Mouse (Mus musculus) midbrain, embryonic 10.5 days (tissue): ENCODE measurements at regions not wholly inside any gene's neighbourhood (a gene's known extent, or its start where the extent isn't known, plus 50 kb on each side); places are given as distances from the start of the nearest gene placed in this dataset.

Source experiments
- DNase-seq: peaks from one replicate; pipeline ENCODE4 v3.0.0-alpha.2; 2017; ENCODE audit warnings: low spot score
- H3K27ac ChIP-seq: fragments of 300-500 bp; sonication (generic); replicated peaks from 2 replicates; pipeline ENCODE4 v1.5.1; 2016; ENCODE audit warnings: mild to moderate bottlenecking
- H3K27me3 ChIP-seq: fragments of 300-500 bp; sonication (generic); 2 replicates; pipeline ENCODE4 v1.6.1; 2016; ENCODE audit warnings: low read depth, mild to moderate bottlenecking; ENCODE audit not compliant: poor library complexity, severe bottlenecking
- H3K36me3 ChIP-seq: fragments of 300-500 bp; sonication (generic); 2 replicates; pipeline ENCODE4 v1.6.1; 2016; ENCODE audit warnings: mild to moderate bottlenecking, moderate library complexity
- H3K4me1 ChIP-seq: fragments of 300-500 bp; sonication (generic); 2 replicates; pipeline ENCODE4 v1.6.1; 2016
- H3K4me3 ChIP-seq: fragments of 300-500 bp; sonication (generic); 2 replicates; pipeline ENCODE4 v1.5.1; 2016; ENCODE audit warnings: mild to moderate bottlenecking, moderate library complexity
- H3K9me3 ChIP-seq: fragments of 300-500 bp; sonication (generic); replicated peaks from 2 replicates; pipeline ENCODE4 v1.6.1; 2016; ENCODE audit warnings: mild to moderate bottlenecking
- WGBS: fragments of 180-500 bp; shearing (Covaris S2); methylation state at CpG from one replicate; pipeline ENCODE4 v1.1.7; 2016; 5-methylcytosine and 5-hydroxymethylcytosine counted together

DNA sequence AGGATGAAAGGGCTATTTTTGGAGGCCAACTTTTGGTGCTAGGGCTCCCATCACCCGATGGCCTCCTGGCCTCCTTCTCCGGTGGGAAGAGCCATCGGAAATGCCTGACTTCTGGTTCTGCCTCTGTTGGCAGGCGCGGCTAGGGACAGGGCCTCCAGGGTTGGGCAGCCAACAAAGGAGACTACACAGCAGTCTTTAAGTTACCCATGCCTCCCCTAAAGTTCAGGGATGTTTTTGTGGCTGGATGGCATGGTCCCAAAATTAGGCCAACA, 86.2 kb upstream of the Ccnd1 start:
- H3K9me3 ChIP-seq = no peaks in the 10 kb centered on the region

DNA sequence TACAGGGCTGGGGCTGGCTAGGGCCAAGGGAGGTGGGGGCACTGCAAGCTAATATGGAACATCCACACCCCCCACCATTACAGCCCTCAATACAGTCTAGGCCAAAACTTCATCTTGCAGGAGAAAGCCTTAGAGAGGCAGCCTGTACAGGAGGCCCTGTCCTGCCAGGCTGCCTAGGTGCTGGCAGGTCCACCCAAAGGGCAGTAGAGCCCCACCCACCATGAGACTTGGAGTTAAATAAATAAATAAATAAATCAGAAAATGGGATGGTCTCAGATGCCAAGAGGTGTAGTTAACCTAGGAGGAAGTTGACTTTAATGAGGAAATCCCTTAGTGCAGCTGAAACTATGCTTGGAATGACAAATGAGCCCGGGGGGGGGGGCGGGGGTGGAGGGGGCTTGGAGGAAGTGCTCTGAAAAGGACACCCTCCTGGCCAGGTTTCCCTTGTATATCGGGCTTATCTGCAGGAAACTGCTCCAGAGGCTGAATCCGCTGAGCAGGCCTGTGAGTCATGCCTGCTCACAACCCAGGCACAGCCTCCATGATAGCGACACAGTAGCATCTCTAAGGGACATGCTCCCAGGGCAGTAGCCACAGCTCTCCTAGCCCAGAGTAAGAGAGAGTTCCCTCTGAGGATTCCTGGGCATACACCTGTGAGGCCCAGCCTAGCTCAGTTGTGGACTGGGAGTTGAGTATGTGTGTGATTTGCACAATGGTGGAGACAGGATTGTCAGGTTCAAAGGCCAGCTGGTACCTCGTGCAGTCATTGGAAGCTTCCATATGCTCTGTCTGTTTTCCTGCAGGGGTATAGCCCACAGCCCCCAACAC, 85.7 kb upstream of the Ccnd1 start:
- peaks cover 15% of the 10 kb centered on the region for H3K27me3 ChIP-seq

More for the DNA sequence above, 86.2 kb upstream of the Ccnd1 start:
- no peak for DNase-seq
- 90% methylated on average over 5 of the region's 5 CpGs for WGBS
- Histone ChIP-seq H3K36me3 (no peaks in the 10 kb centered on the region), H3K27me3 (peaks cover 15% of the 10 kb centered on the region), H3K27ac (no peak overlapping the region), H3K4me1 (peaks cover 21% of the 10 kb centered on the region), H3K4me3 (no peak overlapping the region)

DNA sequence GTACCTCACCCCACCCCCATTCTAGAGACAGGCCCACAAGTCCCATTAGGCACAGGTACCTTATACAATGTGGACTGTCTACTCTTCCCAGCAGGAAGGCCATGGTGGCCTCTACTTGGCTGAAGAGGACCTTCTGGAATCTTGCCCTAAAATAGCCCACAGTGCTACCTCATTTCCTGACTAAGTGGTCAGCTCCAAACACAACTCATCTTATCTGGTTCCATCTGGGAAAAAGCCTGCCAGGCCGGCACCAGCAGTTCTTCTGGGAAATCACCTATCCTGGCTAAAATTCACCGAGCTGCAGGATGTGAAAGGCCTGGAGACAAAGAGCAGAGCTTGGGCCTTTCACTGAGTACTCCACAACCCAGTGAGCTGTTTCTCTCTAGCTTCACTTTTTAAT, 84.9 kb upstream of the Ccnd1 start:
- no peak for DNase-seq
- Histone ChIP-seq H3K4me3 (no peak overlapping the region), H3K9me3 (no peaks in the 10 kb centered on the region), H3K27ac (no peak overlapping the region; the same call in 1 of the 2 replicates), H3K27me3 (peaks cover 8% of the 10 kb centered on the region), H3K36me3 (no peaks in the 10 kb centered on the region), H3K4me1 (peaks cover 8% of the 10 kb centered on the region; the same call in 1 of the 2 replicates)
- 85% methylated on average over 2 of the region's 2 CpGs for WGBS

More for the DNA sequence above, 85.7 kb upstream of the Ccnd1 start:
- no peak overlapping the region; the same call in 1 of the 2 replicates for H3K27ac ChIP-seq
- H3K9me3 ChIP-seq = no peaks in the 10 kb centered on the region
- H3K36me3 ChIP-seq = no peaks in the 10 kb centered on the region
- 58% methylated on average over 6 of the region's 6 CpGs for WGBS
- no peak for DNase-seq
- peaks cover 16% of the 10 kb centered on the region for H3K4me1 ChIP-seq
- no peak overlapping the region for H3K4me3 ChIP-seq

- DNase-seq = no peak
- WGBS = 76% methylated on average over 2 of the region's 2 CpGs
- Histone ChIP-seq H3K9me3 (no peaks in the 10 kb centered on the region), H3K27ac (no peak overlapping the region), H3K36me3 (no peaks in the 10 kb centered on the region), H3K27me3 (no peaks in the 10 kb centered on the region), H3K4me3 (no peak overlapping the region), H3K4me1 (peaks cover 19% of the 10 kb centered on the region)
Measured at GRCm38 (mm10) chr7:145019137-145019536, 79.4 kb upstream of the Ccnd1 start.

- H3K4me3 ChIP-seq = no peak overlapping the region
- no peaks in the 10 kb centered on the region for H3K36me3 ChIP-seq
- 94% methylated on average over 3 of the region's 3 CpGs for WGBS
- DNase-seq = no peak
- H3K4me1 ChIP-seq = peaks cover 19% of the 10 kb centered on the region
- H3K27me3 ChIP-seq = no peaks in the 10 kb centered on the region
- no peaks in the 10 kb centered on the region for H3K9me3 ChIP-seq
- H3K27ac ChIP-seq = no peak overlapping the region
Measured at GRCm38 (mm10) chr7:145018149-145018548, 78.4 kb upstream of the Ccnd1 start.

DNA sequence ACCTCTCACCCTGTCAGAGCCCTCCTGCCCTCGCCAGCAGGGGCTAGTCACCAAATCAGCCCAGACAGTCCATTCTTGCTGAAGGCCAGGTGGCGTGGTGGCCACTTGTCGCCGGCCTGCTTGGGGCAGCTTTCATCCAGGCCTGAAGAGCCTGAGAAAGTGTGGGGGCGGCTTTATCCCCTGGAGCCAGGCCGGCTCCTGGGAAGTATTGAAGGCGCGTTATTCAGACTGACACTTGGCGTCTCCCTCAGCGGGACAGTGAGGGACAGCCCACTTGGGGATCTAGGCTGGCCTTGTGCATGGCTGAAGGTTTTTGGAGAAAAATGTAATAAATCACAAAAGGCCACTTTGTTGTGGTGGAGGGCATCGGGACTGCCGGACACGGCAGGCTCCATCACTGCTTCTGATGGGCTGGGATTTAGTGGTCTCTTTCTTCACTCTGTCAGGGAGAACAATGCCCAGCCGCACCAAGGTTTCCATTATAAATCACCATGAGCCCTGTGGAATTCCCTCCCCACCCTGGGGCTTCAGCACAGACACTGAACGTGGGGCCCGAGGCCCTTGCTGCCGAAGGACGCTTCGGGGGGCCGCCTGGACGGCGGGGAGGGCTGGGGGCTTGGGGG, 75.8 kb upstream of the Ccnd1 start:
- no peaks in the 10 kb centered on the region for H3K36me3 ChIP-seq
- no peaks in the 10 kb centered on the region for H3K27me3 ChIP-seq
- peaks cover 19% of the 10 kb centered on the region for H3K4me1 ChIP-seq
- H3K9me3 ChIP-seq = no peaks in the 10 kb centered on the region
- H3K27ac ChIP-seq = peak overlapping the region; percentile 87
- 46% methylated on average over 22 of the region's 22 CpGs for WGBS
- H3K4me3 ChIP-seq = no peak overlapping the region
- DNase-seq = peak; percentile 50

DNA sequence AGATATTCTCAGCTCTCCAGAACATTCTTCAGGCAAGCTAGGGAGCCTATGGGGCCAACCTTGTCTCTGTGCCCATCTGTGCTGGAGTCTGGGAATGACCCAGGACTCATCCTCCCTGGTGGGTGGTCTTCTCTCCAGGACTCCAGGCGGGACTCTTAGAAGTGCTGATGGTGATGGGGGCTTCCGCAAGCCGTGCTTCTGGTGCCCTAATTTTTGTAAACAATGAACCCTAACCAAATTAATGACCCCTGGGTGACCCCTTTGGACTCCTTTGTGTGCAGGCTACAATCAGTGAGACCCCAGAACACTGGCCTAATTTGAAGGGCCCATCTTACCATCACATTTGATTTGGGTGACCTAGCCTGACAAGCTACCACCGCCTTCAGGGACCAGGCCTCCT, 71.0 kb upstream of the Ccnd1 start:
- H3K27ac ChIP-seq = 0 out of 2 replicates have a peak overlapping the region, but pooled peaks have one; percentile 3
- no peak for DNase-seq
- H3K9me3 ChIP-seq = no peaks in the 10 kb centered on the region
- peaks cover 13% of the 10 kb centered on the region for H3K4me1 ChIP-seq
- H3K27me3 ChIP-seq = no peaks in the 10 kb centered on the region
- WGBS = 58% methylated on average over 4 of the region's 4 CpGs
- H3K4me3 ChIP-seq = no peak overlapping the region
- no peaks in the 10 kb centered on the region for H3K36me3 ChIP-seq

- WGBS = 74% methylated on average over 3 of the region's 3 CpGs
- H3K27ac ChIP-seq = no peak overlapping the region
- no peaks in the 10 kb centered on the region for H3K36me3 ChIP-seq
- no peaks in the 10 kb centered on the region for H3K27me3 ChIP-seq
- DNase-seq = no peak
- H3K4me3 ChIP-seq = no peak overlapping the region
- peaks cover 5% of the 10 kb centered on the region for H3K4me1 ChIP-seq
- H3K9me3 ChIP-seq = no peaks in the 10 kb centered on the region
Measured at GRCm38 (mm10) chr7:145010004-145010403, 70.3 kb upstream of the Ccnd1 start.

- 79% methylated on average over 7 of the region's 7 CpGs for WGBS
- H3K4me1 ChIP-seq = no peaks in the 10 kb centered on the region
Measured at GRCm38 (mm10) chr7:145008662-145009333, 69.1 kb upstream of the Ccnd1 start.

DNA sequence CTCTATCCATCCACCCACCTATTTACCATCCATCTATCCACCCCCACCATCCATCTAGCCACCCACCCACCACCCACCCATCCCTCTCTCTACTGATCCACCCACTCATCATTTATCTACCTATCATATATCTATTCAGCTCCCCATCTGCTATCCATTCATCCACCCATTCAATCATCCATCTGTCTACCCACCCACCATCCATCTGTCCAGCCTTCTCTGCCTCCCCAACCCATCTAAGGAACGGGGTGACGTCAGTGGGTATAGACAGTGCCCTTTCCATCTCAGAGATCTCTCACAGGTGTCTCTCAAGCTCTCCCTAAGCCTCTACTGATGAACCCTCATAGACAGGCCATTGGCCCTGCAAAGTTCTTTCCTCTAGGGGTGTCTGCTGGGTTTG, 67.5 kb upstream of the Ccnd1 start:
- DNase-seq = no peak
- Histone ChIP-seq H3K36me3 (no peaks in the 10 kb centered on the region), H3K27ac (no peak overlapping the region), H3K27me3 (no peaks in the 10 kb centered on the region), H3K9me3 (no peaks in the 10 kb centered on the region), H3K4me1 (no peaks in the 10 kb centered on the region), H3K4me3 (no peak overlapping the region)
- 87% methylated on average over 2 of the region's 2 CpGs for WGBS

More at GRCm38 (mm10) chr7:145008662-145009333, 69.1 kb upstream of the Ccnd1 start:
- no peaks in the 10 kb centered on the region for H3K9me3 ChIP-seq
- H3K27me3 ChIP-seq = no peaks in the 10 kb centered on the region
- peak overlapping the region; percentile 23; the same call in 1 of the 2 replicates for H3K27ac ChIP-seq
- no peaks in the 10 kb centered on the region for H3K36me3 ChIP-seq
- no peak for DNase-seq
- no peak overlapping the region for H3K4me3 ChIP-seq

- Histone ChIP-seq H3K9me3 (no peaks in the 10 kb centered on the region), H3K4me3 (no peak overlapping the region), H3K36me3 (no peaks in the 10 kb centered on the region), H3K27ac (peak overlapping the region; percentile 40), H3K27me3 (no peaks in the 10 kb centered on the region), H3K4me1 (peaks cover 7% of the 10 kb centered on the region; the same call in 1 of the 2 replicates)
- WGBS = 67% methylated on average over 4 of the region's 4 CpGs
- DNase-seq = no peak
Measured at GRCm38 (mm10) chr7:145001503-145002084, 61.9 kb upstream of the Ccnd1 start.

DNA sequence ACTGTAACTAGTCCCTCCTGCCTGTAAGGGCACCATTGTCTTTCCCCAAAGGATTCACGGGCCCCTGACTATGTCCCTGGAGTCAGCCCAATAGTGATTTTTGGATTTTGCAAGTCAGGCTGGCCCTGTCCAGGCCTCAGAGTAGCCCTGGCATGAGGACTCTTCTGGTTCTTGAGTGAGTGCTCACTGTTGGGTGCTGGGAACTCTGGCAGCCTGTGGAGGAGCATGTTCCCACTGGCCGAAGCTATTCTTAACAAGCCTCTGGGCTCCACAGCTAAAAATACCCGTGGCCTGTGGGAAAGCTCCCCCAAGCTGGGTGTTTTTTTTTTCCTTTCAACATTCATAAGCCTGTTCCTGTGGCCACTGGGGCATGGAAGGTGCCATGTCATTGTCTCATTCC, 60.0 kb upstream of the Ccnd1 start:
- Histone ChIP-seq H3K27ac (no peak overlapping the region; the same call in 1 of the 2 replicates), H3K4me1 (peaks cover 7% of the 10 kb centered on the region; the same call in 1 of the 2 replicates), H3K9me3 (no peaks in the 10 kb centered on the region), H3K4me3 (no peak overlapping the region), H3K36me3 (no peaks in the 10 kb centered on the region), H3K27me3 (no peaks in the 10 kb centered on the region)
- 76% methylated on average over 3 of the region's 3 CpGs for WGBS
- no peak for DNase-seq
